Mouse (Mus musculus) v-Abl transformed pro-B cells (cell line): ENCODE measurements around the gene Xlr3c.
"Not testable (repeated sequence)": the region's sequence is repeated elsewhere in the genome, so short reads cannot be mapped to it uniquely, and the experiment has no call there.

Experiments
- in situ Hi-C, 2 experiments: fragments of 400-800 bp; cut with MboI; formaldehyde crosslinking; loops; one replicate each; pipeline ENCODE4 v1.15.1; 2025; ENCODE audit not compliant: unreplicated experiment in 2 of 2

Gene Xlr3c

GRCm38 (mm10) chrX:73265270-73265669 is at the start of gene Xlr3c:
Gene Xlr3c (minus strand): TSS chrX:73265390.
- in situ Hi-C loops: not testable (repeated sequence)

GRCm38 (mm10) chrX:73312522-73312921 is 47.3 kb upstream of the Xlr3c start:
- in situ Hi-C loops: loop anchor here (10.0 kb wide), 2 partner anchors 122 to 182 kb away; partner anchors contain the start of gene Trex2 (in 2 of the 2)

- in situ Hi-C loops: not testable (repeated sequence)
Measured at GRCm38 (mm10) chrX:73295745-73296144, 30.6 kb upstream of the Xlr3c start.

GRCm38 (mm10) chrX:73292876-73293275 is 27.7 kb upstream of the Xlr3c start, which contains the start of the genes Xlr5a and Xlr5c:
Gene Xlr5a (minus strand): TSS chrX:73292976.
Gene Xlr5c (minus strand): TSS chrX:73292976.
- in situ Hi-C loops: not testable (repeated sequence)

DNA sequence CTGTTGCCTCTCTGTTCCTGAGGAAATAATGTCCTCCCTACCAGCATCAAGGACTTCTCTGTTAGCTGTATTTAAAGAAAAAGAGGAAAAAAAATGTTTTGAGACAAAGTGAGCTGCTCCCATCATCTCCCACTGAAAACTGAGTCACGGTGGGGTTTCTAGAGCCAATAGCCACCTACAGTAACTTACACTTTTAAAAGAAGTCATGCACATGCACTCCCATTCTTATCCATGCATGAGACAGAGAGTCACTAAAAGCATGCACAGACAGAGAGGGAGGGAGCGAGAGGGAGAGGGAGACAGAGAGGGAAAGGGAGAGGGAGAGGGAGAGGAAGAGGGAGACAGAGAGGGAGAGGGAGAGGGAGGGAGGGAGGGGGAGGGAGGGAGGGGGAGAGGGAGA is 2.8 kb downstream of the Xlr3c start:
- in situ Hi-C loops: not testable (repeated sequence)

- in situ Hi-C loops: not testable (repeated sequence)
Measured at GRCm38 (mm10) chrX:73242821-73243325, 22.3 kb downstream of the Xlr3c start, which contains the start of gene Xlr4c. Gene Xlr4c (minus strand): TSS chrX:73243130.

GRCm38 (mm10) chrX:73229288-73229687 is 35.9 kb downstream of the Xlr3c start:
- in situ Hi-C loops: no loop called here

GRCm38 (mm10) chrX:73228606-73229214 is 36.5 kb downstream of the Xlr3c start:
- in situ Hi-C loops: no loop called here

- in situ Hi-C loops: no loop called here
Measured at GRCm38 (mm10) chrX:73227914-73228605, 37.1 kb downstream of the Xlr3c start, which contains the start of gene F8a. Gene F8a (plus strand): TSS chrX:73228291.

GRCm38 (mm10) chrX:73225365-73225764 is 39.8 kb downstream of the Xlr3c start:
- in situ Hi-C loops: no loop called here

DNA sequence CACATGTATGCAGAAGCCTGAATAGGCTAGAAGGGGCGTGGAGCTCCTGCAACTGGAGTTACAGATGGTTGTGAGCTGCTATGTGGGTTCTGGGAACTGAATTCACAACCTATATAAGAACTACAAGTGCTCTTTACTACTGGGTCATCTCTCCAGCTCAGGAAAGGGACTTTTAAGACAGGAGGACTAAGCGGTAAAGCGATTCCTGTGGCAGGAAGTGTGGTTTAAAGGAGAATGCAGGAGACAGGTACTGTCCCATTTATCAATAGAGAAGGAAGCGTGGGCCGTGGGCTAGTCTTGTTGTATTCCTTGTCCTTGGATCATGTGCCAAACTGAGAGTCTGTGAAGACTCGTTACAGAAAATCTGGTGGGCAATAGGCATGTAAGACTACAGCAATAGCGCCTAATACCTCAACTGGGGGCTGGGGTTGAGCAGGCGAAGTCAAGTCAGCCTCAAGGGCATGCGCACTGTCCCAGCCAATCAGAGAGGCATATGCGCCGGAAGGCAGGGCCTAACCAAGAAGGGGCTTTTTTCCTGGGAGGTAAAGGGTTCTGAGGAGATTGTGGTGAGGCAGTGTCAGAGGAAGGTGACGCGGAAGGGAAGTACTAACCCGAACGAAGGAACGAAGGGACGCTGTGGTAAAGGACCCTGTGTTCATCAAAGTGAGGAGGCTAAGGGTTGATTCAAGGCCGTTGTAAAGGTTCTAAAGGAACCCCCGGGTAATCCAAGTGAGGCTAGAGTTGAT is 51.2 kb downstream of the Xlr3c start, which contains the start of gene Xlr4b:
Gene Xlr4b (plus strand): TSS at position 515 of the 746 bp plus-strand sequence.
- in situ Hi-C loops: not testable (repeated sequence)
